Mouse (Mus musculus): ENCODE measurements around the gene Cln5. TPM values are rescaled to one million over a fixed set of nuclear protein-coding genes. Genes with fewer than 3 reads are reported as not detected.

The Cln5 gene
- polyA plus RNA-seq (2014; fragmentation: Illumina TruSeq; extraction: RNeasy Lipid Tissue Mini Kit (QIAGEN cat#74804); ENCODE audit: insufficient read depth, low read depth, low replicate concordance): 28.2 TPM

DNA sequence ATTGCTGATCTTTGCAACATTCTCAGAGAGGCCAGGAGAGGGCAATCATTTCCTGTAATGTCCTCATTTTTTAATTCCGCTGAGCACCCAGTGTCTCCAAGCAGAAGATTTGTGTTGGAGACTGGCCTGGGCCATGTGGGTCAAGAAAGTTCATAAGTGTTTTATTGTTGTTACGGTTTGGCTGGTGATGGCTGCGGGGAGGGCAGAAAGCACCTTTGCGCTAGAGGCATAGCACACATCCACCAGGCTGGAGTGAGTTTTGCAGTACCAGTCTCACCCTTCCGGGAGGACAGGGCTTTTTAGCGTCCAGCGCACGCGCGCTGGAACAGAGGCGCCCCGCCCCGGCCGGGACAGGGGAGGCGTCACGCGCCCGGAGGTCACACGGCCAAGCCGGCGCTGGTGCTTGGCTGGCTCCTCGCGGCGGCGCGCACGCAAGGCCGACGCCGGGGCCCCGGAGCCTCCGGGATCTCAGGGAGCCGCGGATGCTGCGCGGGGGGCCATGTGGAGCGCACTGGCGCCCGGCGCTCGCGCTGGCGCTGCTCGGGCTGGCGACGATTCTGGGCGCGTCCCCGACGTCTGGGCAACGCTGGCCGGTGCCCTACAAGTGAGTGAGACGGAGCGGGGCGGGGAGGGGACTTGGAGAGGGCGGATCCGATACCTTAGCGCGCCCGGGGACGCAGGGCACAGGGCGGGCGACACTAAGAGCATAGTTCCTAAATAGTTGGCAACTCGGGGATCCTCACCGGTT lies at the start of gene Cln5:
TSS of gene Cln5 (plus strand) at position 353 of the 748 bp plus-strand sequence.

DNA sequence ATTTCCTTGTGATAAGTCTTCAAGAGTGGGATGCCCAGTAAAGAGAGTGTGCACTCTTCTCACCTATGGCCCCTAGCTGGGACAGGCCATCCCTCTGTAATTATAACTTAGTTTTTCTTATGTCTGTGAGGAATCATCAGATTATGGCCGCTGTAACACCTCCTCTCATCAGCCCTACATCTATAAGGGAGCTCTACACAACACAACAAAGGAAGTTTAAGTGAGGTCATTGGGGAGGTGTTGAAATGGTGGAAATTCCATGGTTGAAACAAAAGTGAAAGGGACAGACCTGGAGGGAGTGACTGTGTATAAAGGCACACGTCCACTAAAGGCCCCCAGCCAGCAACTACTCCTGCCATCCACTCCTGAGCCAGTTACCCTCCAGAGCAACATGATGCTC lies 23.3 kb upstream of the Cln5 start, which contains the start of gene Acod1:
TSS of gene Acod1 (plus strand) at position 301 of the 400 bp plus-strand sequence.

DNA sequence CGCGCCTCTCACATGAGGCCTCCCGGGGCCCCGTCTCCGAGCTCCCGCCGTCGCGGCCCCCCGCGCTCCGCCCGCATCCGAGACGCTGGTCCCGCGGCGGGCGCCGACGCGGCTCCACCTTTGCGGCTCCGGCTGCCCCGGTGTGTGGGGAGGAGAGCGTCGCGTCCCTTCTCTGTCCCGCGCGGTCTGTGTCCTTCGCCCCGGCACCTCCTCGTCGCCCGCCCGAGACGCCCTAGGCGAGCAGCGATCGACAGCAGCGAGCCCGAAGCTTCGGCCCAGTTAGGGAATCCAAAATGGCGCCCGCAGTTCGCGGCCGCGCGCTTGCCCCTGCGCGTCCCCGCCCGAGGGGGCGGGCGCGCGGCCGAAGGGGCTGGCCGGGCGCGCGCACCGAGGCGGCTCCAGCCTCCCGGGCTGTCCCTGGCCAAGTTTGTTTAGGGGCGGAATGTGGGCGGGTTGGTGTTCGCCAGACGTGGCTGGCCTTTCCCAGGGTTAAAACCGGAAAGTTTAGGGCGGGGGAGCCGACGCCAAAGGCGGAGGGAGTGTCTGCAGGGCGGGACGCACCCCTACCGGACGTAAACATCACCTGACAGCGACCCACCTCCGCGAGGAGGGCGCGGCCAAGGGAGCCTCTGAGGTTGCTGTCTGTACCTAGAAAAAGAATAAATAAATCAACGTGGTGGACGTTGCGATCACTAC lies 29.4 kb downstream of the Cln5 start, which contains the start of gene Fbxl3:
TSS of gene Fbxl3 (minus strand) at position 329 of the 696 bp plus-strand sequence.

Other genes starting within 250 kb of the Cln5 start
- 18.3 TPM for gene Kctd12, start 87.6 kb upstream of the Cln5 start, polyA plus RNA-seq (2014; fragmentation: Illumina TruSeq; extraction: RNeasy Lipid Tissue Mini Kit (QIAGEN cat#74804); ENCODE audit: insufficient read depth, low read depth, low replicate concordance)
- 0.09 TPM for gene Acod1, start 23.2 kb upstream of the Cln5 start, polyA plus RNA-seq (2014; fragmentation: Illumina TruSeq; extraction: RNeasy Lipid Tissue Mini Kit (QIAGEN cat#74804); ENCODE audit: insufficient read depth, low read depth, low replicate concordance)
- 52.5 TPM for gene Fbxl3, start 29.4 kb downstream of the Cln5 start, polyA plus RNA-seq (2014; fragmentation: Illumina TruSeq; extraction: RNeasy Lipid Tissue Mini Kit (QIAGEN cat#74804); ENCODE audit: insufficient read depth, low read depth, low replicate concordance)